Mouse (Mus musculus) kidney, adult 8-10 months (tissue): ENCODE results near the gene Ppm1l.

Source experiments
- DNase-seq, 2 experiments: peaks; one replicate each; pipeline ENCODE4 v3.0.0; 2022

The Ppm1l gene

DNA sequence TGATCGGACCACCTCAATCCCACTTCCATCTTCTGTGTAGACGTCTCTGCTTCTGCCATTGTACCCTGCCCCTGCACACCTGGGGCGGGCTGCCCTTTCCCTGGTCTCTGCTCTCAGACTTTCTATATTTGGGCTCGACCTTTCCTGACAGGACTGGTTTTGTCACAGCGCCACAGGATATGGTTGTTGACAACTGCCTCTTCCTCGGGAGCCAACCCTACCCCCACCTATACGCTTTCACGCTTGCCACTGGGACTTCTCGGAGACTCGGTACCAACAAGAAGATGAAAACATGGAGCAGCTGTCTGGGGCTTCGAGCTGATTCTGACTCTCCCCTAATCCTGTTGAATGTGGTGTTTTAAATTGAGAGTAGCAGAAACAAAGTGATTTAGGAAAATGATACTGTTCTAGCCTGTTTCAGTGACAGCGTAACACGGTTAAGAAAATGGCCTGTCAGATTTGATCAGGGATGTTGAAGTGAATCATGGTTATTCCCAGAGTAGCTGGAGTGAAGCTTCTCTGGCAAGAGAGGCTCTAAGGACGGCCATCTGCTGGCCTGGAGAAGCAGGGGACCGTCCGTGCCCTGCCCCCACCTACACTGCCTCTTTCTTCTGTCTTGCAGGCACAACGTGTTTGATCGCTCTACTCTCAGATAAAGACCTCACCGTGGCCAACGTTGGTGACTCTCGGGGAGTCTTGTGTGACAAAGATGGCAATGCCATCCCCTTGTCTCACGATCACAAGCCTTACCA, 232.2 kb downstream of the Ppm1l start:
- DNase-seq, result no peak

DNA sequence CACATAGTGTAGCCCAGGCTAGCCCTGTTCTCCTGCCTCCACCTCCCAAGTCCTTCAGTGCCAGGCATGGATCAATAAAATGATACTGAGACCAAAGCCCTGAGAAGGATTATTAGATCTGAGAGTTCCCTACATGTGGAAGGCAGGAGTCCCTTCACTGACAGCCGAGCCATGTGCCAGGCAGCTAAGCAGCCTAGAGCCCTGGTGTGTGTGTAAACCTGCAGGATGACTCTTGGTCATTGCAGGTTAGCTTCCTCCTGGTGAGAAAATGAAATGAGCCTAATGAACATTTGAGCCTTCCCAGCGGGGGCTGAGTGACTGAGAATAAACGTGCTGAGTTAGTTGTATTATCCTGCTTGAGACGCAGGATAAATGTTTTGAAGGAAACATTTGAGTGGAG, 232.9 kb downstream of the Ppm1l start:
- DNase-seq, result no peak

GRCm38 (mm10) chr3:69555511-69555910, 238.8 kb downstream of the Ppm1l start:
- no peak for DNase-seq

GRCm38 (mm10) chr3:69556092-69556778, 239.6 kb downstream of the Ppm1l start:
- peak; percentile 56 to 78 for DNase-seq

- peak in 1 of 2 experiments; percentile 35 for DNase-seq
Observed at GRCm38 (mm10) chr3:69559316-69559974, 242.8 kb downstream of the Ppm1l start.

DNA sequence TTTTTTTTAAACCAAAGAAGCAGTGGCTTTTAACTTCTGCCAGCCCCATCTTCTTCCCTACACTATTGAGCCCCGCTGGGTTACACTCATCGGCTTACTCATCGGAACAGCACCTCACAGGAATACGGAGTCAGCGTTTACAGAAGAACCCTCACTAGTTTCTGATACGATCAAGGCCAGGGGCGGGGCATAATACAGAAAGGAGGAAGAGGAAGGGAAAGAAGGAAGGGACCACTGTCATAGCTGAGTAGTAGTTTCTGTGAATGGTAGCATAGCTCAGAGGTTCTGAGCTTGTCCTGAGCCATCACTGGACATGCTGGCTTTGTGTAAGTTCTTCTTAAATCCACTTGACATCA, 243.3 kb downstream of the Ppm1l start:
- no peak for DNase-seq

DNA sequence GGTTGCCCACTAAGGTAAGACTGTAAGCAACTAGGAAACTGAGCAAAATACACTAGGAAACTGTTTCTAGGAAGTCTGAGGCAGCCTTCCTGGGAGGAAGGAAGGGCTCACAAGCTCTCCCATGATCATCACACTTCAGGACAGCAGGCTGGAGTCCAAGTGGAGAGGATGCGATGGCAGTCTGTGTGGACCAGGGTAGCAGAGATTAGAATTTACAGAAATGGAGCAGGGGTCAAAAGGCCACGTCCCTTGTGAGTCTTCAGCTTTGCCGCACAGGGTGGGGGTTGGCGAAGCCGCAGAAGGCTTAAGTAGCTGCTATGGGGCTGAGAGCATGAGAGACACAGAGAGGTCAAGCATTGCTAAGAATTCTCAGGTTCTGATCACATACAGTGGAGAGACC, 245.0 kb downstream of the Ppm1l start:
- DNase-seq, result peak; percentile 25 to 36

DNA sequence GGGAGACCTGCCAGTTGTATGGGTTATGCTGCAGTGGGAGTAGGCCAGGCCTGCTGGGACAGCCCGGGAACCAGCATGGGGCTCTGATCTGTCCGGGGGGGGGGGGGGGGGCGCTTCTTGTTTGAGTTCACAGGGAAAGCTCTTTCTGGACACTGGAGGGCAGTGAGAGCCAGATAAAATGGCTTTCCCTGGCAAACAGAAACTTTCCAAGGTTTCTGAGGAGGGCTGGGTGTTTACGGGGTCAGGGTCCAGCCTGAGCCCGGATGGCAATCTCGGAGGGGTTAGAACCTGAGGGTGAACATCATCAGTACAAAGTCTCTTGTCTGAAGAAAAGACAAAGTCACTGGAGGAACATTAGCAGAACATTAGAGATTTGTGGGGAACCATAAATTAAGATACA, 246.7 kb downstream of the Ppm1l start:
- peak in 1 of 2 experiments; percentile 22 for DNase-seq

DNA sequence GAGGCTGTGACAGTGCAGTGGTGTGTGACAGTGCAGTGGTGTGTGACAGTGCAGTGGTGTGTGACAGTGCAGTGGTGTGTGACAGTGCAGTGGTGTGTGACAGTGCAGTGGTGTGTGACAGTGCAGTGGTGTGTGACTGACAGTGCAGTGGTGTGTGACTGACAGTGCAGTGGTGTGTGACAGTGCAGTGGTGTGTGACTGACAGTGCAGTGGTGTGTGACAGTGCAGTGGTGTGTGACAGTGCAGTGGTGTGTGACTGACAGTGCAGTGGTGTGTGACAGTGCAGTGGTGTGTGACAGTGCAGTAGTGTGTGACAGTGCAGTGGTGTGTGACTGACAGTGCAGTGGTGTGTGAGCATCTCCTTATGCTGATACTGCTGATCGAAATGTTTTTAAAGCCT, 248.9 kb downstream of the Ppm1l start:
- peak in 1 of 2 experiments; percentile 28 for DNase-seq

GRCm38 (mm10) chr3:69572561-69572960, 255.9 kb downstream of the Ppm1l start:
- no peak for DNase-seq

DNA sequence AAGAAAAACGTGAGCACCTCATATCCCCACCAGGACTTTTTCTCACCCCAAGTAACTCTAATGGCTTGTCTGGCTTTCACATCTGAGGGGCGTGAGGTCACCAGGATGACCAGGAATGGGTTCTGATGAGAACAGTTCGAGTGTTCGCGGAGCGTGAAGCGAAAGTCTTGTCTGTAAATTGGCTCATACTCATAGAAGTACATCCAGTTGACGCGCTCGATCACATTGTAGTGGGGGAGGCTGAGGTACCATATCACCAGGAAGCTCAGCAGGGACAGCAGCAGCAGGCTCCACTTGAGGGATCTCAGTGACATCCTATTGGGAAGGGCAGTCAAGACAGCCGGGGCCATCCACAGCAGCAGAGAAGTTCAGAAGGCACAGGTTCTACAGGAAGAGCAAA, 258.9 kb downstream of the Ppm1l start:
- DNase-seq, result no peak

GRCm38 (mm10) chr3:69576715-69577114, 260.1 kb downstream of the Ppm1l start:
- DNase-seq, result no peak

GRCm38 (mm10) chr3:69578791-69579190, 262.1 kb downstream of the Ppm1l start:
- no peak for DNase-seq

- no peak for DNase-seq
Observed at GRCm38 (mm10) chr3:69583798-69584197, 267.1 kb downstream of the Ppm1l start.

GRCm38 (mm10) chr3:69588101-69588760, 271.6 kb downstream of the Ppm1l start:
- DNase-seq, result peak; percentile 83 to 85

DNA sequence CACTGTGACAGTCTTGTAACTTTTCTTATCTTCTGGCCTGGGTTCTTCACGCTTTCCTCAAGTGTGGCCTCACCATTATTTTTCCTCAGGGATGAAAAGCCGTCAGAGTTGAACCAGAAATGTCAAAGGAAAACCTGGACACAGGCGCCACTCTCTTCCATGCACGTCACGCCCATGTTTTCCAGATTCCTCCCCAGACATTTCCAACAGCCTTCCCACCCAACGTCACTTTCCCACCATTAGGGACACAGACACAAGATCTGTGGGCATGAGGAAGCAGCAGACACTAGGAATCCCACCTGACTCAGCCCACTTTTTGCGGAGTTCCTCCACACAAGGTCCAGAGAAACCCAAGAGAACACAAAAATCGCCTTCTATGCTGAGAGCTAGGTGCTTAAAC, 276.8 kb downstream of the Ppm1l start:
- DNase-seq, result no peak

DNA sequence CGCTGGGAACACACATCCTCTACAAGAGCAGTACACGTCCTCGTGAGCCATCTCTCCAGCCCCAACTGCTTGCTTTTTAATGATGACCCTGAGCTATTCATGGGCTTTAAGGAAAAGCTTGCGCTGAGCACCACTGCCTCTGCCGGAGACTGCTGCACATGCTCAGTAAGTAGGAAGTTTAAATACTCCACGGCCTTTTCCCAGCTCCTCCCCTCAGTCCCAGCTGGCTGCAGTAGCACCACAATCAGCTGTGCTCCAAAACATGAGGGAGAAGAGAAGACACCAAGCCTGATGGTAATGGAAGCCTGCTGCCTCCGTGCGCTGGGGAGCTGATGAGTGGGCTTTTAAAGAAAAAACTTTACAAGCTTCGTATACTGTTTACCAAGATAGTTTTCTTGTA, 277.4 kb downstream of the Ppm1l start:
- DNase-seq, result no peak

- no peak for DNase-seq
Observed at GRCm38 (mm10) chr3:69596116-69596515, 279.5 kb downstream of the Ppm1l start.

GRCm38 (mm10) chr3:69597211-69597610, 280.6 kb downstream of the Ppm1l start:
- no peak for DNase-seq

DNA sequence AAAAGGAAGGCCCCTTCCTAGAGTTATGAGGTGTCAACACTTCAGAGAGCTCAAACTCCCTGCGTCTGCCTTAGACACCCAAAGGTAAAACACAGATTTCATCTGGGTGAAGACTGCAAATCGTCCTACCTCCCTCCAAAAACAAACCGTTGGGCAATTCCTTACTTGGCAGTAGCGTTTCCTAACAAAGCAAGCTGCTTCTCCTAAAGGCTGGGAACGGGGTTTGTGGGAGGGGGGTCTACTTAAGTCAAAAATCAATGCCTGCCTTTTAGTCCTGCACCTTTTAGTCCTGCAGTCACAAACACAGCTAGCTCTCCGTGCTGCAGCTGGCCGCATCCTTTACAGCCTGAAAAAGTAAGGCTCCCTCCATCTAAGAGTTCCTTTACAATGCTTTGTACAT, 281.2 kb downstream of the Ppm1l start:
- no peak for DNase-seq

DNA sequence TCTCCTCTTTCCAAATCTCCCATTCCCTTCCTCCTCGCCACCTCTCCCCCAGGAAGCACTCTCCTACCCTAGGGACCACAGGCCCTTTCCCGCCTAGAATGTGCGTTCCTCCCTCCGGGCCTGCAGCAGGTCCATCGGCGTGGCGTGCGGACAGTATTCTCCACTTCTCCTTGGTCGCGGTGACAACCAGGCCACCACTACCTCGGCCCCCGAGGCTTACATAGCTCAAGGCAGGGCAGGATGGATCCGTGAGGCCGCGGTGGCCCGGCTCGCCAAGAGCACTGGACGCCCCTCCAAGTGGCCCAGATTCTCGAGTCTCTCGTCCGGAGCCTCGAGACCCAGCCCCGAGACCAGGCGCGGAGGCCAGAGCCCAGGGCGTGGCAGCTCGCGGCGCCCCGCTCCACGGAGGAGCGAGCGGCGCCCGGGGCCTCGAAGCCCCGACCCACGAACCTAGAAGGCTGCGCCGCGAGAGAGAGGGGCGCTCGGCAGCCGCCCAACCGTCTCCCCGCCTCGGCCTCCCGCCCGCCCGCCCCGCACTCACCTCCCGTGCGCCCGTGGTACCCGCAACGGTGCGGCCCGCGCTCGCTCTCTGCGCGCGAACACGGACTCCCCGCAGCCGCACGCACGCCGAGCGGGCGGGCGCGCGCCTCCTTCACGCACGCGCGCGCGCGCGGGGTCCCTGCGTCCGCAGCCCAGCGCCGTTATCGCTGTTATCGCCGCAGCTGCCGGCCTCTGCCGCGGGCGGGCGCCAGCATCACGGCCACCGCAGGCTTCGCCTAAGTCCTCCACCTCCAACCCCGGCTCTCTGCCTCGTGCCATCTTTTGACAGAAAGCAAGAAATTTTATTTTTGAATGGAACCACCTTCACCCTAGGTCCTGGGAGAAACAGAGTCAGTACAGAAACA, 281.9 kb downstream of the Ppm1l start, which contains the start of gene B3galnt1:
TSS of gene B3galnt1 (minus strand) at position 700 of the 905 bp plus-strand sequence.
- peak in 1 of 2 experiments; percentile 53 for DNase-seq

- no peak for DNase-seq
Observed at GRCm38 (mm10) chr3:69599166-69599500, 282.5 kb downstream of the Ppm1l start.
